Mouse (Mus musculus) heart, adult 2 months (tissue): ENCODE data around the gene Ryr3.

ENCODE experiments used
- CTCF ChIP-seq: fragments of 200-600 bp; IDR thresholded peaks from 2 replicates; pipeline ENCODE4 v1.8.1; 2022; ENCODE audit warnings: antibody characterized with exemption, mild to moderate bottlenecking, moderate library complexity
- EP300 ChIP-seq: fragments of 200-500 bp; IDR thresholded peaks from 2 replicates; pipeline ENCODE4 v1.6.1; 2011; ENCODE audit warnings: low read depth, low read length, control low read depth; ENCODE audit not compliant: insufficient read depth
- POLR2A ChIP-seq: fragments of 200-500 bp; IDR thresholded peaks from 2 replicates; pipeline ENCODE4 v1.6.1; 2011; ENCODE audit warnings: mild to moderate bottlenecking, low read depth, low read length, control low read depth; ENCODE audit not compliant: insufficient read depth

- TF ChIP-seq POLR2A (no peak), CTCF (no peak), EP300 (no peak)
Measured at GRCm38 (mm10) chr2:113116788-113117187, 100.1 kb downstream of the Ryr3 start.
